Mouse (Mus musculus): Measurements from ENCODE around the gene Ewsr1. TPM values are rescaled to one million over a fixed set of nuclear protein-coding genes. Genes with fewer than 3 reads are reported as not detected.
"Not testable (repeated sequence)": the region's sequence is repeated elsewhere in the genome, so short reads cannot be mapped to it uniquely, and the experiment has no call there.

Ewsr1 gene
- total RNA-seq, 4 experiments from 2014 or later, result 74.3 to 111 (median 95.2) TPM

DNA sequence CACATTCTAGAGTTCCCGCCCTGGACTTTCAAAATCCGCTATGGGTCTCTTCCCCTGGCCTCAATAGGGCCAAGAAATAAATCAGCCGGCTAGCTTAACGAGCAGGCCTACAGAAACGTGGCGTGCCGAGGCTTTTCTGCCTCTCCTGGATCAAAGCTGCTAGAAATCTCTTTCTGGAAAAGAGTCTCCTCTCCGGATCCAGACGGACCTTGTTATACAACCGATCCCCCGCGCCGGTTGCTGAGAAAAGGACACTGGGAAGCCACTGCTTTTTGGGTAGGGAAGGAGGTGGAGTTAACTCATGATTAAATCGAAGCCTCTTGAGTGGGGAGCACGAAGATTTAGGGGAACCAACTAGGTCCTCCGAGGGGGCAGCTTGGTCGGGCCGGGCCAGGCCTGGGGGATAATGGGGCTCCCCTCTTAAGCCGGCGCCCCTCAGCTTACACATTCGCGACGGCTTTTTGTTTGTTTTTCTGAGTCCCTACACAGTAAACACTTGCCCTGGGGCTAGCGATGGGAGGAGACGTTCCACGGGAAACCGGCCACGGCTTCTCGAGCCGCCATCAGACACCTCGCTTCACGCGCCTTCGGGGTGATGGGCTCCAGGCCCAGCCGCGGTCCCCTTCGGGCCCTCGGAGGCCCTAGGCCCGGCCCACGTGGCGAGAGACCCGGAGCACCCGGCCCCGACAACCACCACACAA, 881 bp downstream of the Ewsr1 start:
- peak; percentile 53 for DNase-seq (ENCODE audit: low spot score)

DNA sequence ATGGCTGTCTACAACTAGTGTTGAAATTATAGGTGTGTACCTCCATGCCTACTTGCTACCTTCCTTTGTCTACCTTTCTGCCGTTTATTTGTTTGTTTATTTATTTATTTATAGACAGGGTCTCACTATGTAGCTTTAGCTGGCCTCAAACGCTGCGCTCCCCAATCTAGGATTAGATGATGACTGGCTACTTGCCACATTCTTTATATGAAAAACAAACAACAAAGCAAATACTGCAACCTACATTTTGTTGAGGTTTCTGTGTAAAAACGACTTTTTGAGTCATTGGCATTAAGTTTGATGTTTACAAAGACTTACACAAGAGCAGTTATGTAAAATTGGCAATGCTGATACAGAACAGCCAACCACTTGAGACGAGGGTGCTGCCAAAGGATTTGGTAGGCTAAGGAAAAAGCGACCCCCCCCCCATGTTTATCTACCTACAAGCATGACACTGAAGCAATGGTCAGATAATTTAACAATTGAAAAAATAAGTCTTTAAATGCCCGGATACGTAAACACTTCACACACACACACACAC, 2.5 kb downstream of the Ewsr1 start:
- DNase-seq (ENCODE audit: low spot score), result no peak

DNA sequence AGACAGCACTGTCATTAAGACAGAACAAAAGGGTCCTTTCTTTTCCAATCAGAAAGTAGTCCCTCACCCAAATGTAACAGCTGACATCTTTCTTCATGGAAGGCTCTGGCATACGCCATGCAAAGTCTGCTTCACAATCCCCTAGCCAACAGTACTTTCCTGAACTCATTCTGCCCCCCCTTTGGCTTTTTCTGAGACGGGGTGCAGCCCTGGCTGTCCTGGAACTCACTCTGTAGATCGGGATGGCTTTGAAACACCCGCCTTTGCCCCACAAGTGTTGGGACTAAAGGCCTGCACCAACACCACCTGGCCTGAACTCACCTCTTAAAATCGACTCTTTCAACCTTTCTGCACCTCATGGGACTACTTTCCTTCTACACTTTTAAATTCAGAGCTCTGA, 3.2 kb downstream of the Ewsr1 start:
- no peak for DNase-seq (ENCODE audit: low spot score)

DNA sequence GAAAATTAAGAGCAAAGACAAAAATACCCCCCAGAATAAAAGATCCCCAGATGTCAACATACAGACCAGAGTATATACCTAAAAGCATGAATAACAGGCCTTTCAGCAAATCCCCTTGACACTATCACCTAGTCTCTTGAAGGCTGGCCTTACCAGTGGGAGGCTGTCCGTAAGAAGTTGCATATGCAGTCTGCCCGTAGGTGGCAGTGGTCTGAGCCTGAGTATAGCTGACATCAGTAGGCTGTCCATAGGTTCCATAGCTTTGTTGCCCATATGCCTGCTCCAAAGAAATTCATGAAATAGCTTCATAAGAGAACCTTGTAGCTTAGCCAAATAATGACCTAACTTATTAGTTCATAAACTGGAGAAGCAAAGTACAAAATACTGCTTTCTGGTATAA, 7.4 kb downstream of the Ewsr1 start:
- no peak for DNase-seq (ENCODE audit: low spot score)

DNA sequence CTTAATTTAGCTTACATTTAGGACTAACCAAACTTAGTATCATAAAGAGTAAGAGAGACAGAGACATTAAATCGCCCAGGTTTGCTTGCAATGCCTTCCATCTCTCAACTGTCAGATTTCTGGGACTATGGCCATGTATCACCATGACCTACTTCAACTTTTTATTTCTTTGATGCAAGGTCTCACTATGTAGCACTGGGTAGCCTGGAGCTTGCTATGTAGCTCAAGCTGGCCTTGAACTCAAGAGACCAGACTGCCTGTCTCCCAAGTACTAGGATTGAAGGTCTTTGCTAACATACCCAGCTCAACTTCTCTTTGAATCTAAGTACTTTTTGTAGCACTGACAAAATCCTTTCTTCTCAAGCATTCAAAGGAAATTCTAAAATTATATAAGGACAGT, 9.9 kb downstream of the Ewsr1 start:
- DNase-seq (ENCODE audit: low spot score), result no peak

DNA sequence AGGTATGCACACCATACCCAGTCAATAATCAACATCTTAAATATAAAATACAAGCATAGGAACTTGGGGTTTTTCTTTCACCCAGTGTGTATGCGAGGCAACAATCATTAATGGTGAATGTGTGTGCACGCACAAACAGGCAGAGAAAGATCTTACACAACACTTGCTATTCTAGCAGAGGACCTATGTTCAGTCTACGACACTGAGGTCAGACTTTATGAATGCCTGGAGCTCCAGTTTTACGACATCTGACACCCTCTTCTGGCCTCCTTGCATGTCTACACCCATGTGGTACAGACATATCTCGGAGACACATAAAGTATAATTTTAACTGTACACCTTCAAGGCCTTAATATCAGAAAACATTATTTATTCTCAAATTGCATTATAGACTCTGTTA, 22.2 kb downstream of the Ewsr1 start:
- not testable (repeated sequence) for DNase-seq (ENCODE audit: low spot score)

DNA sequence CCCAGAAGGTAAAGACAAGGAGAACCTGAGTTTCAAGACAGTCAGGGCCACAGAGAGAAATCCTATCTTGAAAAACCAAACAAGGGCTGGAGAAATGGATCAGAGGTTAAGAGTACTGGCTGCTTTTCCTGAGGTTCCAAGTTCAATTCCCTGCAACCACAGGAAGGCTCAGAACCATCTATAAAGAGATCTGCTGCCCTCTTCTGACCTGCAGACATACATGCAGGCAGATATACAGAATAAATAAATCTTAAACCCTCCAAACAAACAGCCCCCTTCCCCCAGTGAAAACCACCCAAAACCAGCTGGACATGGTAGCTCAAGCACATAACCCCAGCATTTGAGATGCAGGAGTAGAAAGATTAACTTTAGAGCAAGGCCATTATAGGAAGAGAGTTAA, 23.3 kb downstream of the Ewsr1 start:
- no peak for DNase-seq (ENCODE audit: low spot score)

DNA sequence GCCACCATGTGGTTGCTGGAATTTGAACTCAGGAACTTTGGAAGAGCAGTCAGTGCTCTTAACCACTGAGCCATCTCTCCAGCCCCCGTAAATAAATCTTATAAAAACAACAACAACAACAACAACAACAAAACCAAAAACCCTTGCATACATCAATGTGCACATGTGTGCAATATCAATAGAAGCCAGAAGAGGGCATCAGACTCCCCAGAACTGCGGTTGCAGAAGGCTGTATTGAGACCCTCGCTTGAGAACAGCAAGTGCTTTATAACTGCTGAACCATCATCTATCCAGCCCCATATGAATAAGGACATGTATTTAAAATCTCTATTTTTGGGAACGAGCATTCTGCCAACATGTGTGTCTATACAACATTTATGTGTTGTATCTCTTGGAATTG, 24.2 kb downstream of the Ewsr1 start:
- no peak for DNase-seq (ENCODE audit: low spot score)

DNA sequence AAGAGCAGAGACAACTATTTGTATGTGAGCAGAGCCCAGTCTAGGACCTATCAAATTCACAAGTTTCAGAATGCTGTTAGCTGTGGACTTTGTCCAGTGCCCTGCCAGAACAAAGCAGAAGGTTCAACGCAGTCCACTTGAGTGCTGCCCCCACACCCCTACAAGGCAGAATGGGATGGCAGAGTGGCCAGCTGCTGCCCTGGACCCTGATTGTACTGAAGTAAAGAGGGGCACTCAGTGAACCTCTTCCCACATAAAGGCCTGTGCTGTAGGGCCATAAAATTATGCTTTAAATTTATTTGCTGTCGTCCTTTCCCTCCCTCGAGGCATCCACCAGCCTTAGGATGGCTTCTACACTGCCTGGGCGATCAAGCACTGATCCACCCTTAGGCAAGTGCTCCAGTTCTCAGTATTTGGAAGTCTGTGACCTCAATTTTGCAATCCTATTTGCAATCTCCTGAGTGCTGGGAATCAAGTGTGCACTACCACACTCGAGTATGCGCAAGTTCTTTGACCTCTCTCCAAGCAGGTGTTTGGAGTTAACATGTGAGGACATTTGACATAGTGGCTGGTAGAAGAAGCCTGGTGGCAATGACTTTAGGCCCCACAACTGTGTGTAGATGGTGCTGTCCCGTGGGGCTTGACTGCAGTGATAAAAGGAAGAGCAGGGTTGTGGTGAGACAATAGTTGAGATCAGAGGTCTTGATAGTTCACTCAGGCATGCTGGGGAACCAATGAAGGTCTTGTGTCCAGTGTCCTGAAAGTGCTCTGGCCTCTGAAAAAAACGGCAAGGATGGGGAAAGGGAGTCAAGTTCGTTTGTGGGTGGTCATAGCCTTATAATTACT, 30.7 kb downstream of the Ewsr1 start:
- DNase-seq (ENCODE audit: low spot score), result no peak

DNA sequence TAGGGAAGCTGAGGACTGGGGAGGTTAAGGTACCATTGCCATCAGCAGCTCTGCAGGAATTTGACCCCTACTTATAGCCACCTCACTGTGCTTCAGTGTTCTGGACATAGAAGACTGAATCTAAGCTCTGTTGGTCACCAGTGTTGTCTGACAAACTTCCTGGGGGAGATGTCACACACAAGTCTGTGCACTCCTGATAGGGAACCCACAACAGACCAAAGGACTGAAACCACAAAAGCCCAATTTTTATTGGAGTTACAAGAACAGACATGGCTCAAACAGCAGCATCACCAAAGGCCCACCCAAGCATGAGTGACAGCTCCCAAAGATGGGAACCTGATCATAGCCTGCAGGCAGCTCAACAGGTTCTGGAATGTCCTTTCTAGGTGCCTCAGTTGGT, 32.0 kb downstream of the Ewsr1 start:
- DNase-seq (ENCODE audit: low spot score), result no peak

DNA sequence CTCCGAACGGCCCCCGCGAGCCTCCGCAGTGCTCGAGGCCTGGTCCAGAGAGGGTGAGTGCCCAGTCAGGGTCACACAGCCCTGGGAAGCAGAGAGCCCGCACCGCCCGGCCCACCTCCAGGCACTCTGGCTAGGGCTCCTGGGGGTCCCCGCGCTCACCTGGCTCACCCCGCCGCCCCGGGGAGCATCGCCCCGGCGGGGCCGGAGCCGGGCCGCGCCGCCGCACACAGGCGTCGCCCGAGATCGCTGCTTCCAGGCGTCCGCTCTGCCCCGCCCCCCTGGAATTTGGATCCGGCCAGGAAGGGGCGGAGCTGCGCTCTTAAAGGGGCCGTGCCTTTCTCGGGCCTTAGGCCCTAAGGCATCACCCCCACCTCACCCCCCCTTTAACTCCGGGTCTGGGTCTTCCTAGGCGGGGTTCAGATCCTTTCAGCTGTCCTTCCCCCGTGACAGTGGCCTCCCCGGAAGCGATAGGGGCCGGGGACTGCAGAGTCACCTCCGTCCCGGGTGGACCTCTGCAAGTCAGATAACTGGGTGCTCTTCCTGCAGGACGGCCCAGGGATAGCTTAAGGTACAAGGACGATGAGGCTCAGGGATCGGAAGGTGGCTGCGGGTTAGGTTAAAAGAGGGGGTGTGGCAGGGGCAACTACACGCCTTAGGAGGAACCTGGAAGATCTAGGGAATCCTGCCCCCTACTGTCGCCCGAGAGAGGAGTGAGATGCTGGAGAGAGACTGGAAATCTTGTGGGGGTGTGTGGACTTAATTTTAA, 33.8 kb downstream of the Ewsr1 start, which contains the start of gene Gas2l1:
Gene Gas2l1, minus strand, starts transcription at position 272 of the 766 bp plus-strand sequence.
- peak; percentile 94 for DNase-seq (ENCODE audit: low spot score)

DNA sequence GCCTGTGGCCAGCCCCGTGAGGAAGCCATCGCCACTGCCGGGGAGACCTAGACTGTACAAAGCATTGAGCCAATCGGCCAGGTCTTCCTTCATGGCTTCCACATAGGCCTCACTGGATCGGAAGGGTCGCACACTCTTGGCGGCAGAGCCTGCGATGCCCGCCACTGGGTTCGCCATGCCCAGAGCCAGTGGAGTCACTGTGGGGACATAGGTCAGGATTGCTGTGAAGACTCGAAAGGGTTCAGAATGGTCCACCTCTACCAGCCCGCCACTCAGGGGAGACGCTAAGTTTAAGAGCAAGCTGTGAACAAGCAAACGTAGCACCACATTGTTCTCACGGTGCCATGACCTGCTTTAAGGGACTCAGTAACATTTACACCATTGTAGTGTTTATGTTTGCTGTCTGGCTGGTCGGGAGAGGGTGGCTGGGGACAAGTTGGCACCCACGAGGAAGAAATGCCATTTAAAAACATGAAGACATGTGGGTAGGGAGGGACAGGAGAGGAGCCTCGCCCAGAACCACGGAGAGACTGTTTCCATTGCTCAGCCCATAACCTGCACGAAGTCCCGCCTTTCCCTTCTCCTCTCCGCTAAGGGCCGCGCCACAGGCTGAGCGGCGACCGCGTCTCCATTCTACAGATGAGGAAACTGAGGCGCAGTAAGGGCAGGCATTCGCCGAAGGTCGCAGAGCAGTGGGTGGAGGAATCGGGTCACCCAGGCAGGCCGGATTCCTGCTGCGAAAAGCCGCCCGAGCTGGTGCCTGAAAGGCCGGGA, 34.6 kb downstream of the Ewsr1 start:
- DNase-seq (ENCODE audit: low spot score), result no peak

DNA sequence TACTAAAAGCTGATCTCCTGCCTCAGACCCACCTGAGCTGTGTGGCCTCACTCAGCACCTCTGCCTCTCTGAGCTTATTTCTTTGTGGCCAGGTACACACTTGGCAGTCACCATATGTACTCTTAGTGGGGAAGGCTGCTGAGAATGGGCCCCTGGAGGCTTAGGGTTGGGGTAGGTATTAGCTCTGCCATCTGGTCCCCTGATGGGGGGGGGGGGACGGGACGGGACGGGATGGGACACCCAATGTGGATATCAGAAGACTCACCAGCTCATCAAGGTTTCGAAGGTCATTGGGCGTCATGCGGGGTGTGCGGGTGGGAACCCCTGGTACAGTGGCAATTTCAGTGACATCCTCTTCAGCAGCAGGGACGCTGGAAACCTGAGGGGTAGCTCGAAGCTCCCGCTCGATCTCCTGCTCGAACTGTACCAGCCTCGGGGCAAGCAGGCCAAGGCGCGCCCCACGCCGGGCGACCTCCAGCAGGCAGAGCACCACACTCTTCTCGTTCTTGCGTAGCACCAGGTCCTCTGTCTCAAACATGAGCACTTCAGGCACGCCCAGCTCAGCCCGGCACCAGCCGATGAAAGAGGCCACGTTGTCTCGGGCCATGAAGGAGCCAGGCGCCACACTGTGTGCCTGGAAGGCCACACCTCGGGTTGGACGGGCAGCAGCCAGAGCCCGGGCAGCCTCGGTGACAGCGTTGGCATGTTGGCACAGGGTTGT, 35.3 kb downstream of the Ewsr1 start:
- no peak for DNase-seq (ENCODE audit: low spot score)

DNA sequence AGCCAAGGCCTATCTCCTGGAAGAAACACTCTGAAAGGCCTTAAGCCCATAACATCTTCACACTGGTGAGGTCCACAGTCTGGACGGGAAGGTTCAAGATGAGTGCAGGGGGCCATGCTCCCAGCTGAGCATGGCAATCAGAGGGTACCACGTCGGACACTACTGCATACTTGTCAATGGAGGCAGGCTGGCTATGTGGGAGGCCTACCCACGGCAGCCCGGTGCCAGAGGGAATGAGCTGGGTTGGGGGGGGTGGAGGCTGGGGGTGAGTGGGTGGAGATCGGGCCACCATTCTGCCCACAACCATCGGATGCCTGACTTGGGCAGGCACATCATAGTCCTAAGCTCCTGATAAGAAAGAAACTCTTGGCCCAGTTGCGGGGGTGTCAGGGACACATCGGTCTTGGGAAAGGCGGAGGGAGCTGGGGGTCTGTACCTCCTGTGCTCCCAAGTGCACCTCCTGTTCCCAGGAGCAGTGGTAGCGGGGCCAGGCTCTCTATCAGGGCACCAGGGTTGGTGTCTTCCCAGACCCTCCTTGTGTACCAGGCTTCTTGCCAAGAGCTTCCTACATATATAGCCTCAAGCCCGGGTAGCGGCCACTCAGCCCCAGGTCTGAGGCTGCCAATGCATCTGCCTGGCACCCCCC, 36.1 kb downstream of the Ewsr1 start:
- no peak for DNase-seq (ENCODE audit: low spot score)

DNA sequence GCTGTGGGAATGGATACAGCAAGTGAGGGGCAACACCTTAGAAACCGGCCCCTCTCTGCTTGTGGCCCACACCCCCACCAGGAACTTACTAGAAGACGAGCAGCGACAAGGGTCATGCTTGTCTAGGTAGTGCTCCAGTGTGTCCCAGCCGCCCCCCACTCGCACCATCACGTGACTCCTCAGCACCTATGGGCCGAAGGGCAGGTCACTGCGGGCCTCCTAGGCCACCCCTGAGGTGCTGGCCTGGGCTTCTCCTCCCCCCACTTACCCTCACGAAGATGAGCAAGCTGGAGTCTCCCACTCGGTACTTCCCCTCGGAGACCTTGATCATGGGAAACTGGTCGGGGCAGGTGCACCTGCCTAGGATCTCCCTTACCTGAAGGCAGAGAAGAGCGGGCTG, 36.7 kb downstream of the Ewsr1 start:
- no peak for DNase-seq (ENCODE audit: low spot score)

DNA sequence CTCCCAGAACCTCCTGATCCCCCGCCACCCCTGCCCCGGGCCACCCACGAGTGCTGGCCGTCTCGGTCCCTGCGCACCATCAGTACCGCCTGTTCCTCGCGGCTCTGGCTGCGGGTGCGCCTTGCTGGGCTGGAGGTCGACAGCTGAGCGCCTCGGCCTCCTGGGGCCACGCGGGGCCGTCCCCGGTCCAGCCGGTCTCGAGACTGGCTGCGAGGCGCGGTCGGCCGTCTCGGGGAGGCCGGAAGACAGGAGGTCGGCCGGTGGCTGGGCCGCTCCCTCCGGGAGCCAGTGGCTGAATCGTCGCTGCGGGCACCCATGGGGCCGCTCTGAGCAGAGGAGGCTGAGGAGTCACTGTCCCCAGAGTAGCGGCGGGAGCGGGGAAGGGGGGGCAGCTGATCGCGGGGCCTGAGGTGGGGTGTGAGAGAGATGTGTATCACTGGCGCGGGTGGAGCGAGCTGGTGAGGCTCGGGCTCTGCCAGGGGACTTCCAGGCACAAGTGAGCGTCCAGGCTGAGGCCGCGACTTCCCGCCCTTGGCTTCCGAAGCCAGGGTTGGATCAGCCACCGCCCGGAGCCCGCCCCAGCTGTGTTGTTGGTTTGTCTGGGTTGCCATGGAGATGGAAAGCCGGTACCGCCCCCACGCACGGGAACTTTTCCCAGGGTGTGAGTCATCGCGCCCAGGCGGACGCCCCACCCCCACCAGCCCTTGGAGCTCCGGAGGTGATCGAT, 37.5 kb downstream of the Ewsr1 start:
- DNase-seq (ENCODE audit: low spot score), result peak; percentile 98

DNA sequence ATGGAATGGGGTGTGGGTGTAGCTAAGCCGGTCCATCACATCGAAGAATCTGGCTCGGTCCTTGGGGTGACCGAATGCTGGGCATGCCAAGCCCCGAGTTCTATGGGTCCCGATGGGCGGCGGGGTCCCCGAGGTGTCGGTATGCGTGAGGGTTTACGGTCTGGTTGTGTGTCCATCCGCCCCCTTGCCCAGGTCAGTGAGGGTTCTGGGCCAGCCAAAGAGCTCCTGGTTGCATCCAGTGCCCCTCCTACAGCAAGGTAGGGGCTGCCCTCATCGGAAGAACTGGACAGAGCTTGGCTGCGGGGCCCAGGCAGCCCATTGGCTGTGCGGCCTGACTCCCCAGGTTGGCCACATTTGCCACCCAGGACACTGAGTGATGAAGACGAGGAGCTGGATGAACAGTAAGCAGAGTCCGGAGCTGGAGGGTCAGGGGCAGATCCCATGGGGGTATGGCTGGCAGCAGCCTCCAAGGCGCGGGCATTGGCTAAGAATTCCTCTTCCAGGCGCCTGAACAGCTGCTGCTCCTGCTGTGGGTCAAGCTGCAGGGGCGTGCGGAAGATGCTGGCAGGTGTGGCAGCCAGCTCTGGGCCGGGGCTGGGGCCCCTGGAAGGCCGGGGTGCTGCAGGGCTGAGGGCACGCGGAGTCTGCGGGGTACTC, 38.2 kb downstream of the Ewsr1 start:
- DNase-seq (ENCODE audit: low spot score), result peak; percentile 18

DNA sequence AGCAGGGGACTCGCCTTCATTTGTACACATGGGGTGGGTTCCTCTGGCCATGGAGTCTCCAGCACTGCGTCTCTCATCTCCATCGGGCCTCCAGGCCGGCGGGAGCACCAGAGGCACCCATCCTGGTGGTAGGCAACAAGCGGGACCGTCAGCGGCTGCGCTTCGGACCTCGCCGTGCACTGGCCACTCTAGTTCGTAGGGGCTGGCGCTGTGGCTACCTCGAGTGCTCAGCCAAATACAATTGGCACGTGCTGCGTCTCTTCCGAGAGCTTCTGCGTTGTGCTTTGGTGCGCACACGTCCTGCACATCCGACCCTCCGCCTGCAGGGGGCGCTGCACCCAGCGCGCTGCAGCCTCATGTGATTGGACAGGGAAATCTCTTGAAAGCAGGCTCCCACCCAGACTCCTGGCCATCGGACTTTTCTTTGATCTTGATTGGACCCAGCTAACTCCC, 39.3 kb downstream of the Ewsr1 start:
- DNase-seq (ENCODE audit: low spot score), result peak; percentile 20

DNA sequence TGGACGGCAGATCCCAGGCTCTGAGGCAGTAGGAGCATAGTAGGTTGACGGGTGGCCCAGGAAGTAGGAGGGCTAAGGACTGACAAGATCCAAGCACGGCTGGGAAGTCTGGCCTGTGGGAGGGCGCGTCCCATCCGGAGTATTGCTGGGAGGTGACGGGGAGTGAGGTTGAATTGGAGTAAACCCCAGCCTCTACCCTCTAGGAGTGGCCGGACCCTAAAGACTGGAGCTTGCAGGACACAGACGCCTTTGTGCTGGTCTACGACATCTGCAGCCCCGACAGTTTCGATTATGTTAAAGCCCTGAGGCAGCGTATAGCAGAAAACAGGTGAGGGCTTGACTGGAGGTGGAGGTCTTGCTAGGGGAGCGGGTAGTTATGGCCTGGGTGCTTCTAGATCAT, 39.8 kb downstream of the Ewsr1 start:
- no peak for DNase-seq (ENCODE audit: low spot score)

All from heart, adult 8-10 months (tissue).